Mouse (Mus musculus): ENCODE results near the gene Galnt5. TPM values are rescaled to one million over a fixed set of nuclear protein-coding genes. Genes with fewer than 3 reads are reported as not detected.

Galnt5 gene
- total RNA-seq, 2 experiments from 2014 or later: 0.89 to 1.0 TPM

Other genes with a start within 250 kb of the Galnt5 start
- not detected for gene Ermn, start 55.0 kb downstream of the Galnt5 start, total RNA-seq (2021)
- under 1 TPM; 0.20 to 0.79 TPM for gene Cytip, start 197.6 kb downstream of the Galnt5 start, total RNA-seq (2021)